Mouse (Mus musculus) ES-Bruce4 (cell line): ENCODE measurements around the gene Ttc30a1.

Source experiments
- CTCF ChIP-seq: IDR thresholded peaks from one replicate; pipeline ENCODE4 v1.8.1; 2011; ENCODE audit warnings: low read depth, low read length
- EP300 ChIP-seq: IDR thresholded peaks from 2 replicates; pipeline ENCODE4 v1.6.1; 2011; ENCODE audit warnings: low read depth, low read length; ENCODE audit not compliant: insufficient read depth
- POLR2A ChIP-seq: IDR thresholded peaks from one replicate; pipeline ENCODE4 v1.8.1; 2011; ENCODE audit warnings: low read length; ENCODE audit not compliant: insufficient read depth

GRCm38 (mm10) chr2:75959183-75959849 is 22.5 kb downstream of the Ttc30a1 start:
- no peak for TF ChIP-seq CTCF
- TF ChIP-seq POLR2A: no peak
- TF ChIP-seq EP300: no peak
